Mouse (Mus musculus): ENCODE measurements around the gene Eml2.

DNA sequence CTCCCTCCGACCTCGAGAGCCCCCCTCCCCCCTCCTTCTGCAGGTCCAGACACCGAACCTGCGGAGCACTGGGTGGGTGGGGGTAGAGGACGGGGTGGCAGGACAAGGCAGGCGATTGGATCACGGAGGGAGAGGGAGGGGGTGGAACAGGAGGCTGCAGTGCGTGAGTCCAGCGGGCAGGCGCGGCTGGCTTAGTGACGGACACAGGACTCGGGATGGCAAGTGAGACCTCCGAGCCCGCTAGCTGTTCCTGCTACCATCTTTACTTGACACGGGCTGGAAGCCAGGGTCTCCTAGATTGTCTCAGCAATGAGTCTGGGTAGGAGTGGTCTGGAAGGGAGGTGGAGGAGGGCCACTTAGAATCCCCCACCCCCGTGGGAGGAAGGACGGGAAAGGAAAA, 1.8 kb downstream of the Eml2 start:
- TF ChIP-seq FLI1 (IDR thresholded peaks at IDR 0.05; ENCODE audit: low read length) = no peak
- TF ChIP-seq GATA1 (IDR thresholded peaks at IDR 0.05; ENCODE audit: borderline replicate concordance, low read length) = no peak

Measured in megakaryocyte, embryonic 14.5 days (primary cell).